Mouse (Mus musculus) ES-E14 (cell line): ENCODE data around the gene Gsg1l. TPM values are rescaled to one million over a fixed set of nuclear protein-coding genes. Genes with fewer than 3 reads are reported as not detected.

Experiments used
- DNase-seq: peaks from one replicate; pipeline ENCODE4 v3.0.0-alpha.2; 2013; ENCODE audit warnings: low read depth, low spot score
- H3K27ac ChIP-seq: 2 replicates; pipeline ENCODE4 v1.5.1; 2012; ENCODE audit warnings: low read depth, mild to moderate bottlenecking, low read length, moderate library complexity, mixed read lengths; ENCODE audit not compliant: poor library complexity, insufficient read depth, severe bottlenecking
- H3K36me3 ChIP-seq: 2 replicates; pipeline ENCODE4 v1.6.1; 2012; ENCODE audit warnings: mild to moderate bottlenecking, low read length, moderate library complexity, mixed read lengths; ENCODE audit not compliant: control insufficient read depth, poor library complexity, insufficient read depth, severe bottlenecking
- H3K4me1 ChIP-seq, 2 experiments: fragments of 150-350 bp in 1 of 2; sonication (generic) in 1 of 2; 2 replicates each; pipeline ENCODE4 v1.6.1; 2012; ENCODE audit warnings: low read length in 2 of 2, mild to moderate bottlenecking in 1 of 2, mixed read lengths in 1 of 2; ENCODE audit not compliant: control insufficient read depth in 2 of 2, insufficient read depth in 2 of 2, poor library complexity in 1 of 2
- H3K4me3 ChIP-seq, 2 experiments: fragments of 150-350 bp in 1 of 2; sonication (generic) in 1 of 2; 2 replicates each; pipeline ENCODE4 v1.5.1; 2012; ENCODE audit warnings: low read length in 2 of 2, low read depth in 1 of 2, mild to moderate bottlenecking in 1 of 2, mixed read lengths in 1 of 2; ENCODE audit not compliant: insufficient read depth in 1 of 2, poor library complexity in 1 of 2, severe bottlenecking in 1 of 2
- H3K9ac ChIP-seq: 2 replicates; pipeline ENCODE4 v1.6.1; 2012; ENCODE audit warnings: low read depth, mild to moderate bottlenecking, low read length, mixed read lengths; ENCODE audit not compliant: poor library complexity, insufficient read depth, severe bottlenecking
- H3K9me3 ChIP-seq: fragments of 150-350 bp; sonication (generic); 2 replicates; pipeline ENCODE4 v1.6.1; 2012; ENCODE audit warnings: low read depth, mild to moderate bottlenecking, low read length; ENCODE audit not compliant: control insufficient read depth, insufficient read depth
- CHD2 ChIP-seq: IDR thresholded peaks from 2 replicates; pipeline ENCODE4 v1.6.1; 2014; ENCODE audit warnings: mild to moderate bottlenecking, low read depth, low read length, inconsistent platforms
- HCFC1 ChIP-seq: IDR thresholded peaks from 2 replicates; pipeline ENCODE4 v1.6.1; 2012; ENCODE audit warnings: low read length, inconsistent platforms, borderline replicate concordance; ENCODE audit not compliant: insufficient read depth
- MAFK ChIP-seq: IDR thresholded peaks from 2 replicates; pipeline ENCODE4 v1.6.1; 2014; ENCODE audit warnings: mild to moderate bottlenecking, low read depth, low read length, inconsistent platforms; ENCODE audit not compliant: insufficient read depth
- ZC3H11A ChIP-seq: IDR thresholded peaks from 2 replicates; pipeline ENCODE4 v1.6.1; 2012; ENCODE audit warnings: low read depth, mild to moderate bottlenecking, inconsistent platforms, low read length, borderline replicate concordance
- ZNF384 ChIP-seq: IDR thresholded peaks from 2 replicates; pipeline ENCODE4 v1.6.1; 2012; ENCODE audit warnings: low read depth, low read length, inconsistent platforms
- in situ Hi-C, 2 experiments: fragments of 600-800 bp; cut with MboI; formaldehyde crosslinking; loops; one replicate each; pipeline ENCODE4 v1.15.1; 2025; ENCODE audit warnings: low sequenced_read_pairs in 2 of 2, inconsistent platforms in 1 of 2; ENCODE audit not compliant: unreplicated experiment in 2 of 2
- total RNA-seq: library from RNA; depleted of rRNA; stranded (reverse); fragments of 300-350 nt; gene quantifications from 2 replicates; pipeline ENCODE4 v1.2.3, GENCODE M21; 2012

Gene Gsg1l
- total RNA-seq, 1 experiment: not detected

- no peak overlapping the region for H3K4me3 ChIP-seq
- no peak overlapping the region for H3K27ac ChIP-seq
- TF ChIP-seq CHD2: no peak
- TF ChIP-seq ZC3H11A: no peak
- no peak for TF ChIP-seq HCFC1
- TF ChIP-seq MAFK: no peak
- no peaks in the 10 kb centered on the region for H3K9me3 ChIP-seq
- H3K36me3 ChIP-seq: no peaks in the 10 kb centered on the region
- in situ Hi-C loops: no loop called here
- H3K4me1 ChIP-seq: no peaks in the 10 kb centered on the region
- no peak overlapping the region for H3K9ac ChIP-seq
- no peak for DNase-seq
These were observed 73.4 kb downstream of the Gsg1l start for GRCm38 (mm10) chr7:126008789-126009148.

GRCm38 (mm10) chr7:126008139-126008788 is 73.9 kb downstream of the Gsg1l start:
- H3K36me3 ChIP-seq: no peaks in the 10 kb centered on the region
- TF ChIP-seq ZC3H11A (no peak), CHD2 (no peak), ZNF384 (no peak), HCFC1 (no peak), MAFK (no peak)
- DNase-seq: no peak
- in situ Hi-C loops: no loop called here
- no peak overlapping the region for H3K9ac ChIP-seq
- no peak overlapping the region for H3K27ac ChIP-seq
- no peaks in the 10 kb centered on the region for H3K4me1 ChIP-seq
- no peaks in the 10 kb centered on the region for H3K9me3 ChIP-seq
- no peak overlapping the region for H3K4me3 ChIP-seq

GRCm38 (mm10) chr7:126007132-126007910 is 74.9 kb downstream of the Gsg1l start:
- TF ChIP-seq ZC3H11A: no peak
- no peak for TF ChIP-seq ZNF384
- no peak for TF ChIP-seq CHD2
- TF ChIP-seq HCFC1: no peak
- TF ChIP-seq MAFK: no peak
- Histone ChIP-seq H3K4me1 (no peaks in the 10 kb centered on the region), H3K9ac (no peak overlapping the region), H3K4me3 (no peak overlapping the region), H3K9me3 (no peaks in the 10 kb centered on the region), H3K36me3 (no peaks in the 10 kb centered on the region), H3K27ac (no peak overlapping the region)
- DNase-seq: no peak
- in situ Hi-C loops: no loop called here

- TF ChIP-seq ZC3H11A (no peak), ZNF384 (no peak), MAFK (no peak), CHD2 (no peak), HCFC1 (no peak)
- H3K4me1 ChIP-seq: no peaks in the 10 kb centered on the region
- no peak overlapping the region for H3K27ac ChIP-seq
- no peak for DNase-seq
- H3K9me3 ChIP-seq: no peaks in the 10 kb centered on the region
- no peak overlapping the region for H3K9ac ChIP-seq
- in situ Hi-C loops: no loop called here
- no peak overlapping the region for H3K4me3 ChIP-seq
- no peaks in the 10 kb centered on the region for H3K36me3 ChIP-seq
These were observed 76.9 kb downstream of the Gsg1l start for GRCm38 (mm10) chr7:126005274-126005673.
